Mouse (Mus musculus) activated CD4-positive, CD25-positive, alpha-beta regulatory T cell, adult 9 weeks (primary cell): ENCODE results near the gene Itln1. TPM values are rescaled to one million over a fixed set of nuclear protein-coding genes. Genes with fewer than 3 reads are reported as not detected.

Experiments used
- polyA plus RNA-seq: library from polyadenylated mRNA; unstranded; fragments of 100-300 nt; shearing (Covaris generic); gene quantifications from one replicate; pipeline ENCODE4 v1.2.1, GENCODE M21; 2017

Itln1 gene
- not detected for polyA plus RNA-seq

GRCm38 (mm10) chr1:171535194-171535593 is at the start of gene Itln1:
TSS of gene Itln1 (minus strand) at chr1:171535294.

GRCm38 (mm10) chr1:171558898-171559297 is 23.8 kb upstream of the Itln1 start, which contains the start of gene Cd244a:
TSS of gene Cd244a (plus strand) at chr1:171559193.

GRCm38 (mm10) chr1:171503250-171503591 is 31.9 kb downstream of the Itln1 start, which contains the start of gene Alyref2:
TSS of gene Alyref2 (plus strand) at chr1:171503478.

Other genes with a start within 250 kb of the Itln1 start
- gene Usp21, start 247.3 kb downstream of the Itln1 start, polyA plus RNA-seq: 63.3 TPM
- gene Ufc1, start 240.3 kb downstream of the Itln1 start, polyA plus RNA-seq: 67.8 TPM
- gene Dedd, start 206.1 kb downstream of the Itln1 start, polyA plus RNA-seq: 41.6 TPM
- 57.0 TPM for gene Nit1, start 189.6 kb downstream of the Itln1 start, polyA plus RNA-seq
- gene Pfdn2, start 189.6 kb downstream of the Itln1 start, polyA plus RNA-seq: 113 TPM
- gene Klhdc9, start 174.5 kb downstream of the Itln1 start, polyA plus RNA-seq: 0.24 TPM
- gene Nectin4, start 165.2 kb downstream of the Itln1 start, polyA plus RNA-seq: 0.17 TPM
- 268 TPM for gene Arhgap30, start 146.3 kb downstream of the Itln1 start, polyA plus RNA-seq
- 97.6 TPM for gene Usf1, start 124.0 kb downstream of the Itln1 start, polyA plus RNA-seq
- 4.0 TPM for gene Tstd1, start 116.4 kb downstream of the Itln1 start, polyA plus RNA-seq
- 0.40 TPM for gene F11r, start 97.8 kb downstream of the Itln1 start, polyA plus RNA-seq
- 9.2 TPM for gene Alyref2, start 31.8 kb downstream of the Itln1 start, polyA plus RNA-seq
- 0.35 TPM for gene Cd244a, start 23.9 kb upstream of the Itln1 start, polyA plus RNA-seq
- gene Ly9, start 72.1 kb upstream of the Itln1 start, polyA plus RNA-seq: 179 TPM
- 17.1 TPM for gene Slamf7, start 117.7 kb upstream of the Itln1 start, polyA plus RNA-seq
- gene Cd48, start 146.7 kb upstream of the Itln1 start, polyA plus RNA-seq: 555 TPM
- gene Slamf1, start 231.8 kb upstream of the Itln1 start, polyA plus RNA-seq: 102 TPM